Mouse (Mus musculus) cerebellum, adult 18-20 months (tissue): Measurements from ENCODE around the gene Mical3.

Source experiments
- DNase-seq, 2 experiments: peaks; one replicate each; pipeline ENCODE4 v3.0.0; 2021

The Mical3 gene

GRCm38 (mm10) chr6:121081288-121082093, 49.3 kb downstream of the Mical3 start:
- peak in 1 of 2 experiments; percentile 50 for DNase-seq

- DNase-seq = peak in 1 of 2 experiments; percentile 50
Measured at GRCm38 (mm10) chr6:121078175-121078574, 52.6 kb downstream of the Mical3 start.

- no peak for DNase-seq
Measured at GRCm38 (mm10) chr6:121076929-121077566, 53.8 kb downstream of the Mical3 start.

GRCm38 (mm10) chr6:121075763-121076162, 55.0 kb downstream of the Mical3 start:
- DNase-seq = no peak

- no peak for DNase-seq
Measured at GRCm38 (mm10) chr6:121073312-121073711, 57.5 kb downstream of the Mical3 start.

- no peak for DNase-seq
Measured at GRCm38 (mm10) chr6:121072615-121073014, 58.2 kb downstream of the Mical3 start.

GRCm38 (mm10) chr6:121070584-121071230, 60.1 kb downstream of the Mical3 start:
- DNase-seq = no peak

- no peak for DNase-seq
Measured at GRCm38 (mm10) chr6:121069156-121069555, 61.6 kb downstream of the Mical3 start.

- DNase-seq = peak in 1 of 2 experiments; percentile 52
Measured at GRCm38 (mm10) chr6:121068087-121068464, 62.7 kb downstream of the Mical3 start.

- no peak for DNase-seq
Measured at GRCm38 (mm10) chr6:121067426-121068086, 63.2 kb downstream of the Mical3 start.

- peak in 1 of 2 experiments; percentile 61 for DNase-seq
Measured at GRCm38 (mm10) chr6:121066761-121067160, 64.0 kb downstream of the Mical3 start.

- DNase-seq = peak; percentile 60
Measured at GRCm38 (mm10) chr6:121064356-121065015, 66.3 kb downstream of the Mical3 start.

- DNase-seq = no peak
Measured at GRCm38 (mm10) chr6:121063771-121064170, 67.0 kb downstream of the Mical3 start.

- no peak for DNase-seq
Measured at GRCm38 (mm10) chr6:121062891-121063408, 67.8 kb downstream of the Mical3 start.

GRCm38 (mm10) chr6:121058039-121058438, 72.8 kb downstream of the Mical3 start:
- DNase-seq = no peak

GRCm38 (mm10) chr6:121057181-121057956, 73.4 kb downstream of the Mical3 start:
- no peak for DNase-seq

- DNase-seq = no peak
Measured at GRCm38 (mm10) chr6:121055496-121055895, 75.3 kb downstream of the Mical3 start.

GRCm38 (mm10) chr6:121054908-121055307, 75.9 kb downstream of the Mical3 start:
- DNase-seq = no peak

GRCm38 (mm10) chr6:121054340-121054739, 76.5 kb downstream of the Mical3 start:
- DNase-seq = no peak

- peak; percentile 64 to 79 for DNase-seq
Measured at GRCm38 (mm10) chr6:121053585-121054112, 77.2 kb downstream of the Mical3 start.

GRCm38 (mm10) chr6:121051972-121052629, 78.7 kb downstream of the Mical3 start:
- no peak for DNase-seq
